Mouse (Mus musculus): ENCODE results near the gene Fam168a. TPM values are rescaled to one million over a fixed set of nuclear protein-coding genes. Genes with fewer than 3 reads are reported as not detected.

Fam168a gene
- total RNA-seq, 2 experiments from 2014 or later: 240 to 242 TPM

GRCm38 (mm10) chr7:100886535-100886934 is 180.1 kb downstream of the Fam168a start:
- peak in 1 of 2 experiments; percentile 58 for DNase-seq (ENCODE audit: low spot score in 2 of 2)
- intact Hi-C loops (cut with DNase I): no loop called here

Small RNAs within 50 kb of the gene (microRNA-seq; reads per million reads assigned to microRNA genes)
- 694 reads per million, percentile 75 among the genes with 10 or more reads in this experiment for gene Mir3102

Other genes with a start within 250 kb of the Fam168a start
- 1 to 10 TPM; 2.3 to 2.8 TPM for gene Ucp3, start 233.6 kb upstream of the Fam168a start, total RNA-seq (2021)
- gene Ucp2, start 213.3 kb upstream of the Fam168a start, total RNA-seq (2021): 10 to 100 TPM; 76.5 to 90.0 TPM
- under 1 TPM; 0.39 to 0.45 TPM for gene Dnajb13, start 191.7 kb upstream of the Fam168a start, total RNA-seq (2021)
- gene Coa4, start 169.6 kb upstream of the Fam168a start, total RNA-seq (2021): 10 to 100 TPM in 1 of 2 experiments, 1 to 10 TPM in 1; 8.5 to 10.8 TPM
- 100 to 1,000 TPM; 395 to 423 TPM for gene Rab6a, start 99.2 kb upstream of the Fam168a start, total RNA-seq (2021)
- gene Mrpl48, start 98.3 kb upstream of the Fam168a start, total RNA-seq (2021): 10 to 100 TPM; 65.4 to 75.2 TPM
- 100 to 1,000 TPM; 131 to 184 TPM for gene Plekhb1, start 44.2 kb upstream of the Fam168a start, total RNA-seq (2021)
- gene Relt, start 156.8 kb downstream of the Fam168a start, total RNA-seq (2021): 10 to 100 TPM; 15.1 to 17.0 TPM
- 100 to 1,000 TPM; 128 to 134 TPM for gene Arhgef17, start 225.5 kb downstream of the Fam168a start, total RNA-seq (2021)